Mouse (Mus musculus): ENCODE data around the gene D630003M21Rik.

GRCm38 (mm10) chr2:158143816-158144215, 85.2 kb downstream of the D630003M21Rik start:
- TF ChIP-seq CTCF (IDR thresholded peaks at IDR 0.05; ENCODE audit: control insufficient read depth, insufficient read depth, low read length) (no peak), POLR2A (IDR thresholded peaks at IDR 0.05; ENCODE audit: borderline replicate concordance, control insufficient read depth, low read depth, low read length) (no peak)

All from bone marrow, adult 2 months (tissue).